Mouse (Mus musculus): ENCODE results near the gene Enpp4. TPM values are rescaled to one million over a fixed set of nuclear protein-coding genes. Genes with fewer than 3 reads are reported as not detected.

Gene Enpp4
- polyA plus RNA-seq, 1 experiment from 2014 or later: 5.9 TPM

DNA sequence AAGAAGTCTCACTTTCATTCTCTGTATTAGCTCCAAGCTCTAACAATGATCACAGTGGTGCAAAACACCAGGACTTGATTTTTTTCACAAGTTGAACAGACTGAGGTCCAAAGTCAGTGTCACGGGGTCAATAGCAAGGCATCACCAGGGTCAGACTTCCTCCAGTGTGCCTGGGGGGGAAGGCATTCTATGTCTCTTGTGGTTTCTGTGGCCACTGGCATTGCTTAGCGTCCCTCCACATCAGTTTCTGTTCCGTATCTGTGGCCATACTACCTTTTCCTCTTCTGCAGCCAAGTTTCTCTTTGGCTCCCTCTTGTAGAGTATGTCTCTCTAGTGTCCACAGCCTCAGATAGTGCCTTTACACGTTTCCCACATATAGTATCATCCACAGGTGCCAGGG lies 52.2 kb downstream of the Enpp4 start:
- H3K27ac ChIP-seq: no peak overlapping the region
- H3K4me1 ChIP-seq: no peaks in the 10 kb centered on the region
- no peak overlapping the region for H3K4me2 ChIP-seq
- no peak for ATAC-seq (replicated peaks)
- H3K4me3 ChIP-seq: no peak overlapping the region
- H3K9ac ChIP-seq: no peak overlapping the region
- no peaks in the 10 kb centered on the region for H3K9me3 ChIP-seq
- 81% methylated on average over 4 of the region's 4 CpGs for WGBS
- H3K36me3 ChIP-seq (replicated peaks): no peaks in the 10 kb centered on the region
- H3K27me3 ChIP-seq (replicated peaks): no peaks in the 10 kb centered on the region

Other genes starting within 250 kb of the Enpp4 start
- gene Enpp5, start 27.0 kb downstream of the Enpp4 start, polyA plus RNA-seq (2015; fragmentation: Nextera tagmentation; extraction: Ambion mirVana): 112 and 121 TPM in 2 replicates
- 0.33 and 0.44 TPM in 2 replicates for gene Clic5, start 82.8 kb upstream of the Enpp4 start, polyA plus RNA-seq (2015; fragmentation: Nextera tagmentation; extraction: Ambion mirVana)

Data from midbrain, embryonic 15.5 days (tissue).